8 mouse cellular contexts compared by ENCODE assay signal in the genomic region with DNA sequence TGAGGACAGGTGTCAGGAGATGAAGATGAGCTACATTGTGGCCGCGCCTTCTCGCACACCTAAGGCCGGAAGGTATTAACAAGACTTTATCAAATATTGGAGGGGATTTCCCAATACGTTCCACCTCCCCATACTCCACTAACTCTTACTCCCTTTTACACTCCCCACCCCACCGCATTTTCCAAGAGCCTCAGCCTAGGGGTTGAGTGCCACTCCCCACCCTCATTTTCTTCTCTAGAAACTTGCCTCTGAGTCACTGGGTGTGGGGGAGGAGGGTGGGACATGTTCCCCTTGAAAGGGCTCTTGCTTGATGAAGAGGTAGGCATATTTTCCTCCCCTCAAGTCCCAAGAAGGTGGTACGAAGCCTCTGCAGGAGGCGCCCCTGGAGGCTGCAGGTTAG. TPM values are rescaled to one million over a fixed set of nuclear protein-coding genes. Genes with fewer than 3 reads are reported as not detected.
DNase-seq lines count a peak whose midpoint lies in the region; ATAC-seq and TF ChIP-seq lines count a peak whose summit lies in the region.

No protein-coding gene starts in this region.

- H3K4me1 ChIP-seq in heart, embryonic 16.5 days (ENCODE audit: control insufficient read depth, insufficient read depth, low read length) = peaks cover 45% of the 10 kb centered on the region
- H3K4me1 ChIP-seq in hindbrain, postnatal 0 days (ENCODE audit: insufficient read depth, low read length) = peaks cover 3% of the 10 kb centered on the region; the same call in 1 of the 2 replicates

- no peaks in the 10 kb centered on the region for H3K9me3 ChIP-seq in heart, embryonic 16.5 days (replicated peaks; ENCODE audit: control insufficient read depth, low read length)
- H3K9me3 ChIP-seq in hindbrain, postnatal 0 days (ENCODE audit: low read length) = no peaks in the 10 kb centered on the region

- TF ChIP-seq CTCF in hindbrain, postnatal 0 days (IDR thresholded peaks at IDR 0.05; ENCODE audit: low read depth) = no peak; the same call in 1 of the 2 replicates

- peak overlapping the region; percentile 71 for H3K4me2 ChIP-seq in heart, embryonic 16.5 days (ENCODE audit: low read depth, low read length)
- peak overlapping the region; percentile 80 for H3K4me2 ChIP-seq in hindbrain, postnatal 0 days (ENCODE audit: low read depth, low read length)

- peak overlapping the region; percentile 91 for H3K9ac ChIP-seq in heart, embryonic 16.5 days (ENCODE audit: low read length)
- peak overlapping the region; percentile 77 for H3K9ac ChIP-seq in hindbrain, postnatal 0 days (replicated peaks; ENCODE audit: low read length)

- no peak for DNase-seq in heart, postnatal 25 days (ENCODE audit: low spot score)
- peak; percentile 33 for DNase-seq in NIH3T3 (ENCODE audit: low read depth)
- DNase-seq in hindbrain, postnatal 0 days (ENCODE audit: low spot score) = no peak
- no peak for DNase-seq in adrenal gland, postnatal 14 days
- no peak for DNase-seq in ovary, adult 18-20 months (ENCODE audit: low spot score)
- no peak for DNase-seq in left cerebral cortex, postnatal 36 days (ENCODE audit: low spot score in 2 of 2)

- intact Hi-C loops in heart, postnatal 25 days (cut with DNase I) = loop anchor here (2.0 kb wide), 1 partner anchor 31 kb away; a partner anchor contains a TSS
- intact Hi-C loops in left cerebral cortex, postnatal 36 days (cut with DNase I) = loop anchor here (2.0 kb wide), 2 partner anchors 27 to 47 kb away; a partner anchor contains a TSS

- H3K79me2 ChIP-seq in macrophage (ENCODE audit: inconsistent target) = peaks cover 54% of the 10 kb centered on the region

- H3K4me3 ChIP-seq in heart, embryonic 16.5 days (ENCODE audit: low read length) = peak overlapping the region; percentile 69
- peak overlapping the region; percentile 86 for H3K4me3 ChIP-seq in hindbrain, postnatal 0 days (ENCODE audit: low read length)
- H3K4me3 ChIP-seq in macrophage (ENCODE audit: inconsistent target) = peak overlapping the region; percentile 78

- WGBS in heart, embryonic 16.5 days = 17% methylated on average over 8 of the region's 8 CpGs
- 23% methylated on average over 8 of the region's 8 CpGs for WGBS in hindbrain, postnatal 0 days
- 1% methylated on average over 8 of the region's 8 CpGs for WGBS in macrophage (ENCODE audit: missing documents)

- H3K27me3 ChIP-seq in heart, embryonic 16.5 days (ENCODE audit: control insufficient read depth, insufficient read depth, low read length) = no peaks in the 10 kb centered on the region
- no peaks in the 10 kb centered on the region for H3K27me3 ChIP-seq in hindbrain, postnatal 0 days (ENCODE audit: insufficient read depth, low read length)

- no peaks in the 10 kb centered on the region for H3K36me3 ChIP-seq in heart, embryonic 16.5 days (ENCODE audit: control insufficient read depth, insufficient read depth)
- H3K36me3 ChIP-seq in hindbrain, postnatal 0 days (ENCODE audit: insufficient read depth, low read length) = no peaks in the 10 kb centered on the region
- H3K36me3 ChIP-seq in macrophage (ENCODE audit: inconsistent target) = no peaks in the 10 kb centered on the region

- H3K27ac ChIP-seq in heart, embryonic 16.5 days (ENCODE audit: low read length) = peak overlapping the region; percentile 95
- peak overlapping the region; percentile 95; the same call in 1 of the 2 replicates for H3K27ac ChIP-seq in hindbrain, postnatal 0 days
- peak overlapping the region; percentile 77 for H3K27ac ChIP-seq in macrophage

- no peak for ATAC-seq in heart, embryonic 16.5 days (replicated peaks; ENCODE audit: extremely low read depth, insufficient read depth, low FRiP score)
- no peak for ATAC-seq in hindbrain, postnatal 0 days

RNA-seq across cellular contexts. Expression of a gene that starts 1.0 kb away (rescaled TPM):
- polyA plus RNA-seq in heart, embryonic 16.5 days (2015; fragmentation: Nextera tagmentation; extraction: Ambion mirVana) = 16.8 and 19.1 TPM in 2 replicates
- 10 to 100 TPM; 15.1 to 16.1 TPM for total RNA-seq in heart, postnatal 25 days (2021)
- 20.9 and 27.2 TPM in 2 replicates for total RNA-seq in hindbrain, postnatal 0 days (2014; rRNA removed)
- polyA plus RNA-seq in hindbrain, postnatal 0 days (2015; fragmentation: Nextera tagmentation; extraction: Ambion mirVana) = 16.8 and 18.3 TPM in 2 replicates
- total RNA-seq in macrophage (2018; cell fraction: chromatin; rRNA removed) = 10 to 100 TPM in 21 of 26 experiments, 1 to 10 TPM in 5; 2.8 to 40.6 (median 18.2) TPM
- total RNA-seq in macrophage (2018; cell fraction: cytosol; rRNA removed) = 10 to 100 TPM; 18.7 to 41.9 (median 32.1) TPM
- total RNA-seq in macrophage (2018; cell fraction: nucleus; rRNA removed) = 10 to 100 TPM in 24 of 26 experiments, 1 to 10 TPM in 2; 7.3 to 39.8 (median 20.7) TPM
- polyA plus RNA-seq in macrophage (2018) = 17.7 to 42.0 TPM (median 35.0 TPM) in 3 replicates
- total RNA-seq in adrenal gland, postnatal 14 days (2021) = 11.7 and 13.4 TPM in 2 replicates
- total RNA-seq in left cerebral cortex, postnatal 36 days (2021) = 1 to 10 TPM; 7.0 to 7.9 TPM

RNA-seq across cellular contexts. Expression of a gene that starts 26.3 kb away (rescaled TPM):
- polyA plus RNA-seq in heart, embryonic 16.5 days (2015; fragmentation: Nextera tagmentation; extraction: Ambion mirVana) = 26.8 and 27.3 TPM in 2 replicates
- 10 to 100 TPM; 15.4 to 16.8 TPM for total RNA-seq in heart, postnatal 25 days (2021)
- 75.7 and 87.3 TPM in 2 replicates for total RNA-seq in hindbrain, postnatal 0 days (2014; rRNA removed)
- 59.7 and 60.9 TPM in 2 replicates for polyA plus RNA-seq in hindbrain, postnatal 0 days (2015; fragmentation: Nextera tagmentation; extraction: Ambion mirVana)
- 10 to 100 TPM in 23 of 26 experiments, 1 to 10 TPM in 3; 7.2 to 82.4 (median 41.6) TPM for total RNA-seq in macrophage (2018; cell fraction: chromatin; rRNA removed)
- 10 to 100 TPM in 25 of 26 experiments, 1 to 10 TPM in 1; 9.1 to 34.3 (median 22.3) TPM for total RNA-seq in macrophage (2018; cell fraction: cytosol; rRNA removed)
- total RNA-seq in macrophage (2018; cell fraction: nucleus; rRNA removed) = 10 to 100 TPM in 25 of 26 experiments, 1 to 10 TPM in 1; 9.9 to 63.2 (median 24.7) TPM
- 23.6 to 28.0 TPM (median 23.7 TPM) in 3 replicates for polyA plus RNA-seq in macrophage (2018)
- total RNA-seq in adrenal gland, postnatal 14 days (2021) = 20.5 and 24.7 TPM in 2 replicates
- 10 to 100 TPM; 23.7 to 27.3 TPM for total RNA-seq in left cerebral cortex, postnatal 36 days (2021)

RNA-seq across cellular contexts. Expression of a gene that starts 30.9 kb away (rescaled TPM):
- polyA plus RNA-seq in heart, embryonic 16.5 days (2015; fragmentation: Nextera tagmentation; extraction: Ambion mirVana) = 0.37 and 1.5 TPM in 2 replicates
- not detected for total RNA-seq in heart, postnatal 25 days (2021)
- not detected in 2 replicates for total RNA-seq in hindbrain, postnatal 0 days (2014; rRNA removed)
- 0.64 and 0.87 TPM in 2 replicates for polyA plus RNA-seq in hindbrain, postnatal 0 days (2015; fragmentation: Nextera tagmentation; extraction: Ambion mirVana)
- not detected for total RNA-seq in macrophage (2018; cell fraction: chromatin; rRNA removed)
- total RNA-seq in macrophage (2018; cell fraction: cytosol; rRNA removed) = not detected
- not detected for total RNA-seq in macrophage (2018; cell fraction: nucleus; rRNA removed)
- not detected in 3 replicates for polyA plus RNA-seq in macrophage (2018)
- total RNA-seq in adrenal gland, postnatal 14 days (2021) = not detected in 2 replicates
- total RNA-seq in left cerebral cortex, postnatal 36 days (2021) = not detected

RNA-seq across cellular contexts. Expression of a gene that starts 52.3 kb away (rescaled TPM):
- polyA plus RNA-seq in heart, embryonic 16.5 days (2015; fragmentation: Nextera tagmentation; extraction: Ambion mirVana) = 14.6 and 14.9 TPM in 2 replicates
- total RNA-seq in heart, postnatal 25 days (2021) = 10 to 100 TPM in 1 of 2 experiments, 1 to 10 TPM in 1; 8.6 to 10.6 TPM
- 15.3 and 29.3 TPM in 2 replicates for total RNA-seq in hindbrain, postnatal 0 days (2014; rRNA removed)
- 17.7 and 19.6 TPM in 2 replicates for polyA plus RNA-seq in hindbrain, postnatal 0 days (2015; fragmentation: Nextera tagmentation; extraction: Ambion mirVana)
- total RNA-seq in macrophage (2018; cell fraction: chromatin; rRNA removed) = 10 to 100 TPM in 22 of 26 experiments, 1 to 10 TPM in 4; 7.3 to 56.2 (median 16.3) TPM
- 1 to 10 TPM; 2.4 to 6.0 (median 3.9) TPM for total RNA-seq in macrophage (2018; cell fraction: cytosol; rRNA removed)
- total RNA-seq in macrophage (2018; cell fraction: nucleus; rRNA removed) = 10 to 100 TPM in 16 of 26 experiments, 1 to 10 TPM in 10; 5.4 to 27.9 (median 11.3) TPM
- 4.5 to 7.4 TPM (median 5.4 TPM) in 3 replicates for polyA plus RNA-seq in macrophage (2018)
- total RNA-seq in adrenal gland, postnatal 14 days (2021) = 17.7 and 19.2 TPM in 2 replicates
- total RNA-seq in left cerebral cortex, postnatal 36 days (2021) = 10 to 100 TPM; 13.2 to 17.7 TPM
